Mouse (Mus musculus): ENCODE measurements around the gene Zfp560. TPM values are rescaled to one million over a fixed set of nuclear protein-coding genes. Genes with fewer than 3 reads are reported as not detected.

Zfp560 gene
- polyA plus RNA-seq (2015; fragmentation: Nextera tagmentation; extraction: Ambion mirVana), result 29.1 and 31.0 TPM in 2 replicates

GRCm38 (mm10) chr9:20384532-20385342 lies at the start of gene Zfp560:
TSS of gene Zfp560 (minus strand) at chr9:20385177.
- Histone ChIP-seq H3K9ac (ENCODE audit: low read length) (peak within 1 kb of the TSS; percentile 76), H3K4me1 (ENCODE audit: control insufficient read depth, insufficient read depth, low read length) (peaks cover 7% of the 10 kb centered on the region), H3K27ac (ENCODE audit: low read length) (peak within 1 kb of the TSS; percentile 67), H3K27me3 (ENCODE audit: control insufficient read depth, insufficient read depth, low read length) (no peaks in the 10 kb centered on the region), H3K36me3 (ENCODE audit: control insufficient read depth, insufficient read depth) (no peaks in the 10 kb centered on the region), H3K4me3 (ENCODE audit: low read length) (peak within 1 kb of the TSS; percentile 82), H3K9me3 (replicated peaks; ENCODE audit: control insufficient read depth, low read length) (no peaks in the 10 kb centered on the region), H3K4me2 (ENCODE audit: low read depth, low read length) (peak within 1 kb of the TSS; percentile 88)
- 2% methylated on average over 40 of the region's 40 CpGs for WGBS
- peak; percentile 100 for ATAC-seq (replicated peaks; ENCODE audit: extremely low read depth, insufficient read depth, low FRiP score)

GRCm38 (mm10) chr9:20430004-20430403 lies 45.0 kb upstream of the Zfp560 start:
- H3K4me2 ChIP-seq (ENCODE audit: low read depth, low read length), result no peak overlapping the region
- H3K36me3 ChIP-seq (ENCODE audit: control insufficient read depth, insufficient read depth), result no peaks in the 10 kb centered on the region
- H3K4me1 ChIP-seq (ENCODE audit: control insufficient read depth, insufficient read depth, low read length), result no peaks in the 10 kb centered on the region
- H3K4me3 ChIP-seq (ENCODE audit: low read length), result no peak overlapping the region
- H3K9ac ChIP-seq (ENCODE audit: low read length), result no peak overlapping the region
- ATAC-seq (replicated peaks; ENCODE audit: extremely low read depth, insufficient read depth, low FRiP score), result no peak
- no peaks in the 10 kb centered on the region for H3K9me3 ChIP-seq (replicated peaks; ENCODE audit: control insufficient read depth, low read length)
- WGBS, result 83% methylated on average over 3 of the region's 3 CpGs
- no peak overlapping the region for H3K27ac ChIP-seq (ENCODE audit: low read length)
- H3K27me3 ChIP-seq (ENCODE audit: control insufficient read depth, insufficient read depth, low read length), result no peaks in the 10 kb centered on the region

GRCm38 (mm10) chr9:20411460-20411859 lies 26.5 kb upstream of the Zfp560 start:
- ATAC-seq (replicated peaks; ENCODE audit: extremely low read depth, insufficient read depth, low FRiP score), result no peak
- Histone ChIP-seq H3K27ac (ENCODE audit: low read length) (no peak overlapping the region), H3K36me3 (ENCODE audit: control insufficient read depth, insufficient read depth) (no peaks in the 10 kb centered on the region), H3K4me1 (ENCODE audit: control insufficient read depth, insufficient read depth, low read length) (no peaks in the 10 kb centered on the region), H3K27me3 (ENCODE audit: control insufficient read depth, insufficient read depth, low read length) (no peaks in the 10 kb centered on the region), H3K4me3 (ENCODE audit: low read length) (no peak overlapping the region), H3K9me3 (replicated peaks; ENCODE audit: control insufficient read depth, low read length) (no peaks in the 10 kb centered on the region), H3K9ac (ENCODE audit: low read length) (no peak overlapping the region), H3K4me2 (ENCODE audit: low read depth, low read length) (no peak overlapping the region)
- 40% methylated on average over 1 of the region's 1 CpGs for WGBS

- Histone ChIP-seq H3K4me1 (ENCODE audit: control insufficient read depth, insufficient read depth, low read length) (no peaks in the 10 kb centered on the region), H3K36me3 (ENCODE audit: control insufficient read depth, insufficient read depth) (no peaks in the 10 kb centered on the region), H3K27me3 (ENCODE audit: control insufficient read depth, insufficient read depth, low read length) (no peaks in the 10 kb centered on the region), H3K9ac (ENCODE audit: low read length) (no peak overlapping the region), H3K9me3 (replicated peaks; ENCODE audit: control insufficient read depth, low read length) (no peaks in the 10 kb centered on the region), H3K27ac (ENCODE audit: low read length) (no peak overlapping the region), H3K4me2 (ENCODE audit: low read depth, low read length) (no peak overlapping the region), H3K4me3 (ENCODE audit: low read length) (no peak overlapping the region)
- 77% methylated on average over 2 of the region's 2 CpGs for WGBS
- no peak for ATAC-seq (replicated peaks; ENCODE audit: extremely low read depth, insufficient read depth, low FRiP score)
These were observed 24.3 kb upstream of the Zfp560 start for GRCm38 (mm10) chr9:20409319-20409718.

GRCm38 (mm10) chr9:20385343-20385703 lies 346 bp upstream of the Zfp560 start:
- 17% methylated on average over 16 of the region's 16 CpGs for WGBS
- Histone ChIP-seq H3K4me3 (ENCODE audit: low read length) (peak overlapping the region; percentile 82), H3K4me2 (ENCODE audit: low read depth, low read length) (peak overlapping the region; percentile 88), H3K27ac (ENCODE audit: low read length) (peak overlapping the region; percentile 67), H3K36me3 (ENCODE audit: control insufficient read depth, insufficient read depth) (no peaks in the 10 kb centered on the region), H3K9ac (ENCODE audit: low read length) (peak overlapping the region; percentile 76), H3K27me3 (ENCODE audit: control insufficient read depth, insufficient read depth, low read length) (no peaks in the 10 kb centered on the region), H3K9me3 (replicated peaks; ENCODE audit: control insufficient read depth, low read length) (no peaks in the 10 kb centered on the region), H3K4me1 (ENCODE audit: control insufficient read depth, insufficient read depth, low read length) (peaks cover 7% of the 10 kb centered on the region)
- ATAC-seq (replicated peaks; ENCODE audit: extremely low read depth, insufficient read depth, low FRiP score), result no peak; the same call in 1 of the 2 replicates

- ATAC-seq (replicated peaks; ENCODE audit: extremely low read depth, insufficient read depth, low FRiP score), result no peak
- 83% methylated on average over 7 of the region's 7 CpGs for WGBS
- Histone ChIP-seq H3K9ac (ENCODE audit: low read length) (no peak overlapping the region), H3K4me2 (ENCODE audit: low read depth, low read length) (peak overlapping the region; percentile 88; the same call in 1 of the 2 replicates), H3K27ac (ENCODE audit: low read length) (no peak overlapping the region), H3K4me3 (ENCODE audit: low read length) (no peak overlapping the region), H3K4me1 (ENCODE audit: control insufficient read depth, insufficient read depth, low read length) (peaks cover 7% of the 10 kb centered on the region), H3K27me3 (ENCODE audit: control insufficient read depth, insufficient read depth, low read length) (no peaks in the 10 kb centered on the region), H3K36me3 (ENCODE audit: control insufficient read depth, insufficient read depth) (no peaks in the 10 kb centered on the region), H3K9me3 (replicated peaks; ENCODE audit: control insufficient read depth, low read length) (no peaks in the 10 kb centered on the region)
These were observed 1.3 kb downstream of the Zfp560 start for GRCm38 (mm10) chr9:20383659-20384058.

GRCm38 (mm10) chr9:20374712-20375111 lies 10.3 kb downstream of the Zfp560 start:
- Histone ChIP-seq H3K27me3 (ENCODE audit: control insufficient read depth, insufficient read depth, low read length) (no peaks in the 10 kb centered on the region), H3K36me3 (ENCODE audit: control insufficient read depth, insufficient read depth) (no peaks in the 10 kb centered on the region), H3K4me2 (ENCODE audit: low read depth, low read length) (no peak overlapping the region), H3K4me1 (ENCODE audit: control insufficient read depth, insufficient read depth, low read length) (no peaks in the 10 kb centered on the region), H3K9me3 (replicated peaks; ENCODE audit: control insufficient read depth, low read length) (no peaks in the 10 kb centered on the region), H3K27ac (ENCODE audit: low read length) (no peak overlapping the region), H3K4me3 (ENCODE audit: low read length) (no peak overlapping the region), H3K9ac (ENCODE audit: low read length) (no peak overlapping the region)
- WGBS, result 88% methylated on average over 1 of the region's 1 CpGs
- no peak for ATAC-seq (replicated peaks; ENCODE audit: extremely low read depth, insufficient read depth, low FRiP score)

- H3K27me3 ChIP-seq (ENCODE audit: control insufficient read depth, insufficient read depth, low read length), result no peaks in the 10 kb centered on the region
- no peak overlapping the region for H3K4me3 ChIP-seq (ENCODE audit: low read length)
- H3K27ac ChIP-seq (ENCODE audit: low read length), result no peak overlapping the region
- no peak for ATAC-seq (replicated peaks; ENCODE audit: extremely low read depth, insufficient read depth, low FRiP score)
- H3K9ac ChIP-seq (ENCODE audit: low read length), result no peak overlapping the region
- WGBS, result 87% methylated on average over 2 of the region's 2 CpGs
- peaks cover 7% of the 10 kb centered on the region for H3K9me3 ChIP-seq (replicated peaks; ENCODE audit: control insufficient read depth, low read length)
- H3K36me3 ChIP-seq (ENCODE audit: control insufficient read depth, insufficient read depth), result peaks cover 5% of the 10 kb centered on the region; the same call in 1 of the 2 replicates
- no peak overlapping the region for H3K4me2 ChIP-seq (ENCODE audit: low read depth, low read length)
- no peaks in the 10 kb centered on the region for H3K4me1 ChIP-seq (ENCODE audit: control insufficient read depth, insufficient read depth, low read length)
These were observed 17.7 kb downstream of the Zfp560 start for GRCm38 (mm10) chr9:20367311-20367710.

- Histone ChIP-seq H3K4me2 (ENCODE audit: low read depth, low read length) (no peak overlapping the region), H3K9ac (ENCODE audit: low read length) (no peak overlapping the region), H3K27me3 (ENCODE audit: control insufficient read depth, insufficient read depth, low read length) (no peaks in the 10 kb centered on the region), H3K27ac (ENCODE audit: low read length) (no peak overlapping the region), H3K36me3 (ENCODE audit: control insufficient read depth, insufficient read depth) (peaks cover 26% of the 10 kb centered on the region), H3K4me3 (ENCODE audit: low read length) (no peak overlapping the region), H3K9me3 (replicated peaks; ENCODE audit: control insufficient read depth, low read length) (peaks cover 12% of the 10 kb centered on the region), H3K4me1 (ENCODE audit: control insufficient read depth, insufficient read depth, low read length) (no peaks in the 10 kb centered on the region)
- 81% methylated on average over 4 of the region's 4 CpGs for WGBS
- ATAC-seq (replicated peaks; ENCODE audit: extremely low read depth, insufficient read depth, low FRiP score), result no peak
These were observed 36.5 kb downstream of the Zfp560 start for GRCm38 (mm10) chr9:20348501-20348900.

All from heart, embryonic 16.5 days (tissue).